Mouse (Mus musculus) common myeloid progenitor, adult 5-6 weeks (primary cell): ENCODE measurements around the gene Sec13. TPM values are rescaled to one million over a fixed set of nuclear protein-coding genes. Genes with fewer than 3 reads are reported as not detected.

Source experiments
- total RNA-seq: library from RNA; stranded (forward); fragments of 200-1000, 187-1606 nt; gene quantifications from 2 replicates; pipeline ENCODE4 v1.2.3, GENCODE M21; 2017

The Sec13 gene
- total RNA-seq, 1 experiment from 2014 or later = 90.0 TPM

Other genes with a start within 250 kb of the Sec13 start
- gene Prrt3, start 238.8 kb downstream of the Sec13 start, total RNA-seq = not detected in 2 replicates
- gene Emc3, start 209.1 kb downstream of the Sec13 start, total RNA-seq = 31.3 and 40.9 TPM in 2 replicates
- 21.1 and 31.8 TPM in 2 replicates for gene Fancd2, start 209.1 kb downstream of the Sec13 start, total RNA-seq
- 1.7 TPM in 1 of 2 replicates, not detected in the other for gene Fancd2os, start 140.0 kb downstream of the Sec13 start, total RNA-seq
- gene Brk1, start 136.0 kb downstream of the Sec13 start, total RNA-seq = 115 and 131 TPM in 2 replicates
- gene Vhl, start 116.8 kb downstream of the Sec13 start, total RNA-seq = 10.6 and 15.9 TPM in 2 replicates
- 10.8 and 21.1 TPM in 2 replicates for gene Irak2, start 102.3 kb downstream of the Sec13 start, total RNA-seq
- gene Tatdn2, start 43.7 kb downstream of the Sec13 start, total RNA-seq = 102 and 108 TPM in 2 replicates
- not detected in 2 replicates for gene Ghrl, start 20.9 kb downstream of the Sec13 start, total RNA-seq